Mouse (Mus musculus): Measurements from ENCODE around the gene Tmprss7.

GRCm38 (mm10) chr16:45692851-45693250 lies 607 bp downstream of the Tmprss7 start:
- TF ChIP-seq POLR2A (IDR thresholded peaks at IDR 0.05; ENCODE audit: extremely low read depth, insufficient read depth, low read length) (no peak), CTCF (IDR thresholded peaks at IDR 0.05; ENCODE audit: extremely low read depth, insufficient read depth, low read length) (no peak)
